Mouse (Mus musculus): ENCODE results near the gene Gpc4. TPM values are rescaled to one million over a fixed set of nuclear protein-coding genes. Genes with fewer than 3 reads are reported as not detected.

Gpc4 gene
- 10 to 100 TPM; 29.8 to 45.5 TPM for total RNA-seq (2021)
- long read RNA-seq, experiment 1, transcript Gpc4-201 (9 exons, 2,651 nt) = major isoform, 43 of 45 reads
- long read RNA-seq, experiment 1, partial matches to known transcripts = 1 of 45 reads
- long read RNA-seq, experiment 1, other reads (novel, unspliced or antisense) = 1 of 45 reads
- long read RNA-seq, experiment 2, transcript Gpc4-201 (9 exons, 2,651 nt) = major isoform, 19 of 23 reads
- long read RNA-seq, experiment 2, partial matches to known transcripts = 0 of 23 reads
- long read RNA-seq, experiment 2, other reads (novel, unspliced or antisense) = 4 of 23 reads

DNA sequence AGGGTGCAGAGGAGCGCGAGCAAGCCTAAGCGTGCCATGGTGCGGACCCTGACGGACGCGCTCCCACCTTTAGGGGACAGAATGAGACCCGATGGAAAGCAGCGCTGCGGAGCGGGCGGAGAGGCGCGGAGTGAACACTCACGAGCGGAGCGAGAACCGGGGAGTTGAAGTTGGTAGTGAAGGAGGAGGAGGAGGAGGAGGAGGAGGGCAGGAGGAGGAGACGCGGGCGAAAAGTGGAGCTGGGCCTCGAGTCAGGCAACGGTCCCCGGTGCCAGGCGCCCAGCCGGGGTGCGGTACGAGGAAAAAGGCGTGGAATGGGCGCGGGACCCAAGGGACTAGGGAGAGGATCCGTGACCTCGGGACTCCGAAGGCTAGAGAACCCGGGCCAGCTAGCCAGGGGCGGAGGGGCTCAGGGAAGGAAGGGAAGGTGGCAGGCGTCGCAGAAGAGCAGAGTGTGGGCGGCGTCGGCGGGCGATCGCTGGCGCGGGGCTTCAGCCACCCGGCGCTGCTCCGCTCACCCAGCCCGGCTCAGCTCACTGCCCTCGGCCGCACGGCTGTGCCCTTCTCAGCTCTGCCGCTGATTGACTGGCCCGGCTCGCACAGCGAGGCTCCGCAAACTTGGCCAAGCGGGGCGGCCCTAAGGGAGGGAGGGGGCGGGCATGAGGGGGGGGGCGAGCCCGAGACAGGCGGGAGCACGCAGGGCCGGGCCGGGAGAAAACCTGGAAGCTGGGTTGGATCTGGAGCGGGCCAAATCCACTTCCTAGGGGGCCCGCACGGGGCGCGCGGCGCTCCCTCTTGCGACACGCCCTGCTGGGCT lies at the start of gene Gpc4:
Gene Gpc4 (minus strand): TSS at position 515 of the 817 bp plus-strand sequence.
- intact Hi-C loops (cut with DNase I) = loop anchor here (2.0 to 10.0 kb wide), 6 partner anchors 28 to 182 kb away; no protein-coding TSS in a partner anchor
- Histone ChIP-seq H3K4me3 (peak within 1 kb of the TSS; percentile 86), H3K27ac (peak within 1 kb of the TSS; percentile 89)
- peak; percentile 87 for DNase-seq
- peak; percentile 54 for TF ChIP-seq CTCF (IDR thresholded peaks at IDR 0.05)

GRCm38 (mm10) chrX:52212846-52213245 lies 47.8 kb upstream of the Gpc4 start:
- TF ChIP-seq CTCF (IDR thresholded peaks at IDR 0.05) = no peak
- no peak for DNase-seq
- intact Hi-C loops (cut with DNase I) = no loop called here
- Histone ChIP-seq H3K4me3 (no peak overlapping the region), H3K27ac (no peak overlapping the region)

DNA sequence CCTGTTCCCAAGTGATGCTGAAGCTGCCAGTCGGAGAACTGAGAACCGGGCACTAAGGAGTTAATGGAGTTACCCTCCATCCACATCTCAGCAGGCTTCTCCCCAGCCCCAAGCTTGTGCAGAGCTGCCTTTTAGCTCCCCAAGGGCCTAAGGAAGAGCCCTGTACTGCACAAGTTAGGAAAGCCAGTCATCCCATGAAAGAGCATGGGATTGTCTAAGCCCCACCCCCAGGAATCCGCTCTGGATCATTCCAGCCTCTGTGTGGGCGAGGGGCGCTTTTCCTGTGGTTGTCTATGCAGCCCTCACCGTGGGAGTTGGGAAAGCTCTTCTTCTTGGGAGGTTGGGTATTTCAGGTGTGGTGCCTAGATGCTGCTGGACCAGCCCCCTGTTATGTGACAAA lies 34.8 kb upstream of the Gpc4 start:
- TF ChIP-seq CTCF (IDR thresholded peaks at IDR 0.05) = no peak
- no peak for DNase-seq
- intact Hi-C loops (cut with DNase I) = no loop called here
- no peak overlapping the region for H3K4me3 ChIP-seq
- H3K27ac ChIP-seq = no peak overlapping the region

DNA sequence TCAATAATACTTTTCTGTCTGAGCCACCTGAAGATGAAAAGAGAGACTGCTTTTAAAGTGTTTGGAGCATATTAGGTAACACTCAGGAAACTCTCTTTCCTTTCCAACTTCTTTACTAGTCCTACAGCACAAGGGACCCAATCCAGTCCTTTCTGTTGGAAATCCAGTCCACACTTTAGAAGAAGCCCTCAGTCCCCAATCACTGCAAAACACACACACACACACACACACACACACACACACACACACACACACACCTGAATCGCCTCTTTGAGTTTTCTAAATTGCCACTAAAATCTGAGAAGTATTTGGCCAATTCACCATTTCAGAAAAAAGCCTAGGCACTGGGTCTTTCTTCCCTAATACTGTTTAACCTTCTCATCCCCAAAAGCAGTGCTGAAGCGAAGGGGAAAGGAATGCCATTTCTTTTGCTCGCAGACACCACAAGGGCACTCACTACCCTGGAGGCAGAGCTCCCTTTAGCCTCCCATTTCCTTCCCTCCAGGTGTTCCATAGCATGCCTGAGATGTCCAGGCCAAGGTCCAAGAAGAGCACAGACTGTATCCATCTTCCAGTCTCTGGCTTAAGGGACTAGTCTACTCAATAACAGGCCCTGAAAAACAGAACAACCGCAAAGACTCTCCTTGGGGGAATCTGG lies 28.4 kb upstream of the Gpc4 start:
- no peak for DNase-seq
- no peak for TF ChIP-seq CTCF (IDR thresholded peaks at IDR 0.05)
- H3K27ac ChIP-seq = no peak overlapping the region
- intact Hi-C loops (cut with DNase I) = loop anchor here (2.0 kb wide), 1 partner anchor 29 kb away; the partner anchor contains the start of gene Gpc4
- no peak overlapping the region for H3K4me3 ChIP-seq

DNA sequence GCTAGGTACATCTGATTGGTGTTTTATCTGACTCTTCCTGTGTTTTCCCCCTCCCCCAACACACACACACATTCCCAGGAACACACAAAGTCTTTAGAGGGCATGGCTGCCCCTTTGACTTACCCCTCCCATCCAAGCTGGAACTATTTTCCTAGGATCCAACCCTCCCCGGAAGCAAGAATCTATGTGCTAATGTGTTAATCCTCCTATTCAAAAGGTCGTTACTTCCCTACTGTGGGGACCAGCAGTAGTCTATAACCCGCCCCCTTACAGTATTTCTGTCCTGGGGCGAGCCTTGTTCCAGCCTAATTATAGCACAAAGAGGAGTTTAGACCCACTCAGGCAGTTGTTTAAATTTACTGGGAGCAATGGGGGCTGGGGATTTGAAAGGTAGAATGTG lies 24.0 kb upstream of the Gpc4 start:
- intact Hi-C loops (cut with DNase I) = no loop called here
- DNase-seq = no peak
- H3K27ac ChIP-seq = no peak overlapping the region
- no peak overlapping the region for H3K4me3 ChIP-seq
- TF ChIP-seq CTCF (IDR thresholded peaks at IDR 0.05) = no peak

GRCm38 (mm10) chrX:52183551-52184442 lies 18.7 kb upstream of the Gpc4 start:
- H3K27ac ChIP-seq = no peak overlapping the region
- H3K4me3 ChIP-seq = no peak overlapping the region
- no peak for DNase-seq
- intact Hi-C loops (cut with DNase I) = no loop called here
- TF ChIP-seq CTCF (IDR thresholded peaks at IDR 0.05) = no peak

- H3K27ac ChIP-seq = no peak overlapping the region
These were observed 16.3 kb upstream of the Gpc4 start for GRCm38 (mm10) chrX:52181401-52181800.

DNA sequence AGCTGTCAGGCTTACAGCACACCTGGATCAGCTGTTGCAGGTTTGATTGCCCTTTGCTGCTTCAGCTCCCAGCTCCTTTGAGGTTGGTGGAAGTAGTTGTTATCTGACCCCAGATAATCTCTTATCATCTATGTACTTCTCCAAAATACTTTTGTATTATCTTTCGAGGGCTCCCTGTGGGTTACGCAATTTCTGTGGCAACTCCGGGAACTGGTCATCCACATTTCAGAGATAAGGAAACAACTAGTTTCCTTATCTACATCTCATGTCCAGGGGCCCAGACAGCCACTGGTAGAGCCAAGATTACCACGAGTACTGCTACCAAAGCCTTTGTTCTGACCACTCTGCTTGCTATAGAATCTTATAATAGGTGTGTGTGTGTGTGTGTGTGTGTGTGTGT lies 12.0 kb upstream of the Gpc4 start:
- TF ChIP-seq CTCF (IDR thresholded peaks at IDR 0.05) = no peak
- intact Hi-C loops (cut with DNase I) = no loop called here
- no peak overlapping the region for H3K4me3 ChIP-seq
- H3K27ac ChIP-seq = no peak overlapping the region
- DNase-seq = no peak

More at GRCm38 (mm10) chrX:52181401-52181800, 16.3 kb upstream of the Gpc4 start:
- no peak overlapping the region for H3K4me3 ChIP-seq
- intact Hi-C loops (cut with DNase I) = no loop called here
- no peak for DNase-seq
- TF ChIP-seq CTCF (IDR thresholded peaks at IDR 0.05) = no peak

DNA sequence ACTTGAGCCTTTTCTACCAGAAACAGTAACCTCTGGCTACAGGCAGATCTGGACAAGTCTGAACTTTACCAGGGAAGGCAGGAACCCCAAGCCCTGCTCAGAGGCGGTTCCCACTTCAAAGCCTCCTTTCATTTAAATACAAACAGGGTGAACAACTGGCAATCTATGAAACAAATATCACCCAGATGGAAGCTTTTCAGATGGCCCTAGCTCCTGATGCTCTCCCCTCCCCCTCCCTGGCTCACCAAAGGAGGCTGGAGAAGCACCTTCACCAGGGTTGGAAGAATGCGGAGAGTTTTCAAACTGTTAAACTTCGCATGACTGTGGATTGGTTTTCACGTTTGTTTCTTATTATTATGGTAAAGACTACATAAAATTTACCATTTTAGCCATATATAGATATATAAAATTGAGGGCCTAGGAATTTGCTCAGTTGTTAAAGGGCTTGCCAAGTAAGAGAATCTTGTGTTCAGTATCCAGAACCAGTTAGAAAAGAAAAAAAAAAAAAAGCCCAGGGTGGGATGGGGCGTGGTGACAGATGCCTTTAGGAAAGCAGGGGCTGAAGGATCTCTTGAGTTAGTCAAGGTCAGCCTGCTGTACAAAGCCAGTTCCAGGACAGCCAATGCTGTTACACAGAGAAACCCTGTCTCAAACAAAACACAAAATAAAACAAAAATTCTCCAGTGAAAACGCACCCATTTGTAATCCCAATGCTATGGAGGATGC lies 2.6 kb upstream of the Gpc4 start:
- intact Hi-C loops (cut with DNase I) = loop anchor here (5.0 to 10.0 kb wide), 3 partner anchors 70 to 180 kb away; no protein-coding TSS in a partner anchor
- H3K27ac ChIP-seq = no peak overlapping the region
- no peak overlapping the region for H3K4me3 ChIP-seq
- DNase-seq = no peak
- no peak for TF ChIP-seq CTCF (IDR thresholded peaks at IDR 0.05)

- TF ChIP-seq CTCF (IDR thresholded peaks at IDR 0.05) = no peak
- DNase-seq = no peak
- intact Hi-C loops (cut with DNase I) = loop anchor here (2.0 to 10.0 kb wide), 4 partner anchors 27 to 182 kb away; no protein-coding TSS in a partner anchor
- H3K27ac ChIP-seq = peak overlapping the region; percentile 16; the same call in 1 of the 2 replicates
- peak overlapping the region; percentile 86 for H3K4me3 ChIP-seq
These were observed 495 bp upstream of the Gpc4 start for GRCm38 (mm10) chrX:52165555-52165938.

DNA sequence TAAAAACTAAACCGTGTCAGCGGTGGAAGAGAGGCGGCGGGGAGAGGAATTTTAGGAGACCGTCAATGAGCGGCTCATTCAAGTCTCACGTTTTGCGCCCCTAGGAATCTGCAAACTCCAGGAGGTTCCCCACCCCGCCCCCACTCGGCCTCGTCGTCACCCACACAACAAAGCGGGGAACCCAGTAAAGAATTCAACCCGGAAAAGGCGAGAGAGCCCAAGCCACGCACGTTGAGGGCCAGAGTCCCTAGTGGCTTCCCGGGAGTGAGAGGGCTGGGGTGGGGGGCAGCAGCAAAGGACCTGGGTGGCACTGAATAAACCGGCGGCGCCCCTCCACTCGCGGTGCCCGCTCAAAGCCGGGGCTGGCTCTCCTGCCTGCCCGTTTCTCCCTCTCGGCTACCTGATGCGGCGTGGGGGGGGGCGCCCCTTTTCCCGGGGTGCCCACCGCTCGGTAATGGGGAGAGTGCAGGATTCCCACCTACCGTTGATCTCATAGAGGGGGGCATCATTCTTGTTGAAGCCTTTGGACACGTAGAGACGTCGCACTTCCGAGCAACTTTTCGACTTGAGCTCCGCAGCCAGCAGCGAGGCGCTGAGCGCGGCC lies 816 bp downstream of the Gpc4 start:
- peak overlapping the region; percentile 86 for H3K4me3 ChIP-seq
- intact Hi-C loops (cut with DNase I) = loop anchor here (2.0 to 10.0 kb wide), 4 partner anchors 29 to 111 kb away; no protein-coding TSS in a partner anchor
- peak overlapping the region; percentile 89 for H3K27ac ChIP-seq
- peak; percentile 37 for DNase-seq
- no peak for TF ChIP-seq CTCF (IDR thresholded peaks at IDR 0.05)

Measured in gastrocnemius, adult 2 months (tissue).